Mouse (Mus musculus) embryo, embryonic 11.5 days (tissue): ENCODE data around the gene Gm2663.
"Not testable (repeated sequence)": the region's sequence is repeated elsewhere in the genome, so short reads cannot be mapped to it uniquely, and the experiment has no call there.

Experiments
- DNase-seq: peaks from one replicate; pipeline ENCODE4 v3.0.0-alpha.2; 2012; ENCODE audit warnings: low read depth, low spot score

The Gm2663 gene

GRCm38 (mm10) chr6:40999379-40999778 is at the start of gene Gm2663:
Gene Gm2663 (minus strand): TSS chr6:40999479.
- DNase-seq: not testable (repeated sequence)

GRCm38 (mm10) chr6:41048602-41049001 is 49.3 kb upstream of the Gm2663 start:
- no peak for DNase-seq

GRCm38 (mm10) chr6:41047961-41048360 is 48.7 kb upstream of the Gm2663 start:
- DNase-seq: no peak

GRCm38 (mm10) chr6:41047202-41047601 is 47.9 kb upstream of the Gm2663 start:
- no peak for DNase-seq

- no peak for DNase-seq
Observed at GRCm38 (mm10) chr6:41046553-41046952, 47.3 kb upstream of the Gm2663 start.

GRCm38 (mm10) chr6:41044753-41045152 is 45.5 kb upstream of the Gm2663 start:
- DNase-seq: no peak

- DNase-seq: no peak
Observed at GRCm38 (mm10) chr6:41044314-41044713, 45.0 kb upstream of the Gm2663 start.

GRCm38 (mm10) chr6:41035409-41035808 is 36.1 kb upstream of the Gm2663 start, which contains the start of gene 2210010C04Rik:
Gene 2210010C04Rik (minus strand): TSS chr6:41035509.
- no peak for DNase-seq

- DNase-seq: no peak
Observed at GRCm38 (mm10) chr6:41032802-41033201, 33.5 kb upstream of the Gm2663 start.

GRCm38 (mm10) chr6:41032231-41032630 is 33.0 kb upstream of the Gm2663 start:
- DNase-seq: no peak

GRCm38 (mm10) chr6:41030821-41031220 is 31.5 kb upstream of the Gm2663 start:
- DNase-seq: no peak

GRCm38 (mm10) chr6:41027053-41027452 is 27.8 kb upstream of the Gm2663 start:
- DNase-seq: no peak

- no peak for DNase-seq
Observed at GRCm38 (mm10) chr6:41025873-41026650, 26.8 kb upstream of the Gm2663 start.

GRCm38 (mm10) chr6:41019140-41019539 is 19.9 kb upstream of the Gm2663 start:
- no peak for DNase-seq

GRCm38 (mm10) chr6:41018629-41019028 is 19.4 kb upstream of the Gm2663 start:
- no peak for DNase-seq

- DNase-seq: no peak
Observed at GRCm38 (mm10) chr6:41015065-41015464, 15.8 kb upstream of the Gm2663 start.

GRCm38 (mm10) chr6:40964454-40964853 is 34.8 kb downstream of the Gm2663 start, which contains the start of gene 1810009J06Rik:
Gene 1810009J06Rik (plus strand): TSS chr6:40964754.
- not testable (repeated sequence) for DNase-seq

- DNase-seq: no peak
Observed at GRCm38 (mm10) chr6:40953716-40954115, 45.6 kb downstream of the Gm2663 start.

GRCm38 (mm10) chr6:40951770-40952169 is 47.5 kb downstream of the Gm2663 start, which contains the start of gene Gm4744:
Gene Gm4744 (minus strand): TSS chr6:40951870.
- no peak for DNase-seq
